Mouse (Mus musculus): ENCODE results near the gene Zbtb48.

- TF ChIP-seq CTCF (IDR thresholded peaks at IDR 0.05) (no peak), POLR2A (IDR thresholded peaks at IDR 0.05; ENCODE audit: insufficient read depth, low read depth, low read length) (no peak)
These were observed 18.1 kb downstream of the Zbtb48 start for GRCm38 (mm10) chr4:152009076-152010051.

Measured in heart, adult 2 months (tissue).